Mouse (Mus musculus) heart, adult 2 months (tissue): ENCODE data around the gene Ccdc146.

Experiments
- CTCF ChIP-seq: fragments of 200-600 bp; IDR thresholded peaks from 2 replicates; pipeline ENCODE4 v1.8.1; 2022; ENCODE audit warnings: antibody characterized with exemption, mild to moderate bottlenecking, moderate library complexity
- EP300 ChIP-seq: fragments of 200-500 bp; IDR thresholded peaks from 2 replicates; pipeline ENCODE4 v1.6.1; 2011; ENCODE audit warnings: low read depth, low read length, control low read depth; ENCODE audit not compliant: insufficient read depth
- POLR2A ChIP-seq: fragments of 200-500 bp; IDR thresholded peaks from 2 replicates; pipeline ENCODE4 v1.6.1; 2011; ENCODE audit warnings: mild to moderate bottlenecking, low read depth, low read length, control low read depth; ENCODE audit not compliant: insufficient read depth

- TF ChIP-seq CTCF: no peak
- TF ChIP-seq POLR2A: no peak
- no peak for TF ChIP-seq EP300
These were observed 54.1 kb downstream of the Ccdc146 start for GRCm38 (mm10) chr5:21370218-21370947.
